Mouse (Mus musculus) layer of hippocampus, postnatal 10 days (tissue): Measurements from ENCODE around the gene Slc41a1. TPM values are rescaled to one million over a fixed set of nuclear protein-coding genes. Genes with fewer than 3 reads are reported as not detected.

Experiments
- DNase-seq, 2 experiments: peaks; one replicate each; pipeline ENCODE4 v3.0.0; 2021; ENCODE audit warnings: low spot score in 2 of 2
- total RNA-seq, 2 experiments: library from RNA; stranded (reverse); gene quantifications; 2 replicates each; pipeline ENCODE4 v1.2.3; 2021

Gene Slc41a1
- total RNA-seq, 2 experiments from 2014 or later, result 53.0 to 59.9 TPM

- DNase-seq, result no peak
These were observed 52.5 kb downstream of the Slc41a1 start for GRCm38 (mm10) chr1:131879816-131880215.

GRCm38 (mm10) chr1:131882787-131883186 is 55.5 kb downstream of the Slc41a1 start:
- no peak for DNase-seq

GRCm38 (mm10) chr1:131886173-131886572 is 58.9 kb downstream of the Slc41a1 start:
- DNase-seq, result no peak

- no peak for DNase-seq
These were observed 59.3 kb downstream of the Slc41a1 start for GRCm38 (mm10) chr1:131886641-131887040.

GRCm38 (mm10) chr1:131890043-131890658 is 62.9 kb downstream of the Slc41a1 start:
- no peak for DNase-seq

- DNase-seq, result no peak
These were observed 64.1 kb downstream of the Slc41a1 start for GRCm38 (mm10) chr1:131891436-131891835.

Other genes with a start within 250 kb of the Slc41a1 start
- gene Avpr1b, start 228.3 kb upstream of the Slc41a1 start, total RNA-seq, result under 1 TPM; 0.23 to 0.36 TPM
- under 1 TPM in 1 of 2 experiments, not detected in 1; 0.39 TPM for gene Ctse, start 189.2 kb upstream of the Slc41a1 start, total RNA-seq
- 1 to 10 TPM; 1.7 to 2.8 TPM for gene Rab7b, start 138.8 kb upstream of the Slc41a1 start, total RNA-seq
- under 1 TPM; 0.34 to 0.47 TPM for gene Slc26a9, start 83.5 kb upstream of the Slc41a1 start, total RNA-seq
- gene Pm20d1, start 30.1 kb upstream of the Slc41a1 start, total RNA-seq, result 1 to 10 TPM in 1 of 2 experiments, under 1 TPM in 1; 0.75 to 1.8 TPM
- 1 to 10 TPM; 6.8 to 8.2 TPM for gene Rab29, start 39.7 kb downstream of the Slc41a1 start, total RNA-seq
- gene Nucks1, start 83.0 kb downstream of the Slc41a1 start, total RNA-seq, result 100 to 1,000 TPM; 175 to 190 TPM
- under 1 TPM; 0.13 to 0.48 TPM for gene Slc45a3, start 135.5 kb downstream of the Slc41a1 start, total RNA-seq
- gene Elk4, start 180.1 kb downstream of the Slc41a1 start, total RNA-seq, result 10 to 100 TPM; 60.1 to 61.6 TPM
- gene Mfsd4a, start 240.6 kb downstream of the Slc41a1 start, total RNA-seq, result 10 to 100 TPM; 32.1 to 33.6 TPM